Mouse (Mus musculus) mouse trophoblast stem cell (cell line): ENCODE measurements around the gene Tespa1.
"Not testable (repeated sequence)": the region's sequence is repeated elsewhere in the genome, so short reads cannot be mapped to it uniquely, and the experiment has no call there.

Experiments used
- in situ Hi-C, 2 experiments: fragments of 300-500 bp; cut with MseI, MboI; formaldehyde crosslinking; loops; 2 replicates in 1 of 2; 3 replicates in 1 of 2; pipeline ENCODE4 v1.15.1; 2025

Tespa1 gene

DNA sequence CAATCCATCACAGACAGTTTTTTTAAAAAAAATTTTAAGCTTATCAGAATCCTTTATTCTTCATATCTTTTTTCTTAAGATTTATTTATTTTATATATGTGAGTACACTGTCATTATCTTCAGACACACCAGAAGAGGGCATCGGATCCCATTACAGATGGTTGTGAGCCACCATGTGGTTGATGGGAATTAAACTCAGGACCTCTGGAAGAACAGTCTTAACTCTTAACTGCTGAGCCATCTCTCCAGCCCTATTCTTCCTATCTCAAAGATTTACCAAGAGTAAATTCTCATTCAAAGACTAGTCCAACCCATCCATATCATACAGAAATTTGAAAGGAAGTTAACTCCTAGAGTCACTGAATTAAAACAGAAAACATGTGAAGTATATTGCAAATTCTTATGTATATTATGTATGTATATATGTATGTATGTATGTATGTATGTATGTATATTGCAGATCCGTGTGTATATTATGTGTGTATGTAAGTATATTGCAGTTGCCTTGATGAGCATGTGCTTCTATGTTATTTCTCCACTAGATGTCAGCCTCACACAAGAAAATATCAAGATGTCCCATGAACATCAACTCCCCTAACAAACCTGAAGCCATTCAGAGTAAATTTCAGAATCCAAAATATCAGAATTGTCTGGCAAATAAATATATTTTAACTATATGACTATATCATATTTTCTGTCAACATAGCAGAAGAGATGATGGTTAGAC lies 40.9 kb downstream of the Tespa1 start:
- in situ Hi-C loops: no loop called here

DNA sequence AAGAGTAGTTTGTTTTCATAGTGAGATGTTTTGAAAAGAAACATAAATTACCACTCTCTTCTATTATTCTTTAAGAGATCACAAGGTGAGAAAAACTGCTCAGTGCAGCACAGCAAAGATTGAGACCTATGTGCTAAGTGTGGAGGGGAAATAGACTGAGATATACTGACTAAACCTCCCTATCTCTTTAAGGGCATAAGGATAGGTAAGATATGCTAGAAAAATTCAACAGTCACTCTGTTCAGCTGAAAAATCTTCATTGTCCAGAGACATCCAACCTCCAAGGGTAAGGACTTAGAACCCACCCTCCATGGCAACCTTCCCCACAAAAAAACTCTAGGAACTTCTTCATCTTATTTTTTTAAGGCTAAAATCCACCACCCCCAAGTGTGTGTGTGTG lies 42.1 kb downstream of the Tespa1 start:
- in situ Hi-C loops: no loop called here

DNA sequence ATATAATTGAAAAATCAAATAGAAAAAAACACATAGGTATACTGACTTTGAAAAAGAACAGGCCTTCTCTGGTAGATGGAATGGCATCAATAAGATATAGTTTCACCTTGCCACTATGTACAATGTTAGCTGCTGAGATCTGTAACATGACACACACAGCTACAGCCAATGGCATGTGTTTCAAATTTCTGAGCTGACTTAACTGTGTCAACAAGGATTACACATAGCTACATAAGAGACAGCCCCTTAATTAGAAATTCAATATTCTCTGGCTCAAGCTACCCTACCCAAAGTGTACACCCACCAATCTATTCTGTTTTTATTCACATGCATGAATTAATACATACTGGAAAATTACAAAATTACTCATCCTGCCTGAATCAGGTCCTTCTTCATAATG lies 45.7 kb downstream of the Tespa1 start:
- in situ Hi-C loops: no loop called here

DNA sequence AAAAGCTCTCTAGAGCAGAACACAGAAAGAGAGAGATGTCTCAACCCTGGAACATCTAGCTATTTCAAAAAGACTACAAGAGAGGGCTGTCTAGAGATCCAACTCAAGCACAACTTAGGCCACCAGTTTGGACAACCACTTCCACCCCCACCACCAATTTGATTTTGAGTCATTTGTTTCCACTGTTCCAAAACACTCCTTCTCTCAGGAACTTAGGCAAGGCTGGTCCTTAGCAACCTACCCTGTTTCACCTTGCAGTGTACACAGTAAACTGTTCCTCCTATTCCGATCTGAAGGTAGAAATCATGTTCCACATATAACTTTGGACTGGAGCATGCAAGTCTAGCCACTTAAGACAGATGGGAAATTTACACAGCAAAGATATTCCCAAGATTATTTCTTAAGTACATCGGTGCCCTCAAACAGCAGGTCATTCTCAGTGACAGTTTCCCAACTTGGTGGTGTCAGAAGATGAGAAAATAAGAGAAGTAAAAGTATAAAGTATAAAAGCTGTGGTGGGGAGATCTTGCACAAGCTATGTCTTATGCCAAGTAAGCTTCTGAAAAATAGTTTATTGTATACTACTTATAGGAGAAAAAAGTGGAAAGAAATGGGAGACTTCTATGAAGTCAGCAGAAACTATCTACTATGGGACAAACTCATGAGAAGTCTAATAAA lies 47.5 kb downstream of the Tespa1 start:
- in situ Hi-C loops: no loop called here

DNA sequence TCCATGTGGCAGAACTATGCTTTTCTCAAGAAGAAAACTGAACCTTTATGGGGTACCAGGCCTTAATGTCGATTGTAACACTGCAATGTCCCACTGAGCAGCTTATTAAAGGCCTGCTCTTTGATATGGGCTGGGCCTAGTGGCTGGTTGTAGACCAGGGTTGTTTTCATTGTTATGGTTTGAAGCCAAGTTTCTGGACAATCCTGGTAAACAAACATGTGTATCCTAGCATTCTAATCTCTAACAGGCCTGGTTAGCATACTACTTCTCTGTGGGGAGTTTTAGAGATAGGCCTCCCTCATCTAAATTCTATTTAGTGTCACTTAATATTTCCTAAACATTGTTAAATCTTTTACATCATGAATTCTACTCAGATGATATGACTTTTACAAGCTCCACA lies 49.0 kb downstream of the Tespa1 start:
- in situ Hi-C loops: no loop called here

DNA sequence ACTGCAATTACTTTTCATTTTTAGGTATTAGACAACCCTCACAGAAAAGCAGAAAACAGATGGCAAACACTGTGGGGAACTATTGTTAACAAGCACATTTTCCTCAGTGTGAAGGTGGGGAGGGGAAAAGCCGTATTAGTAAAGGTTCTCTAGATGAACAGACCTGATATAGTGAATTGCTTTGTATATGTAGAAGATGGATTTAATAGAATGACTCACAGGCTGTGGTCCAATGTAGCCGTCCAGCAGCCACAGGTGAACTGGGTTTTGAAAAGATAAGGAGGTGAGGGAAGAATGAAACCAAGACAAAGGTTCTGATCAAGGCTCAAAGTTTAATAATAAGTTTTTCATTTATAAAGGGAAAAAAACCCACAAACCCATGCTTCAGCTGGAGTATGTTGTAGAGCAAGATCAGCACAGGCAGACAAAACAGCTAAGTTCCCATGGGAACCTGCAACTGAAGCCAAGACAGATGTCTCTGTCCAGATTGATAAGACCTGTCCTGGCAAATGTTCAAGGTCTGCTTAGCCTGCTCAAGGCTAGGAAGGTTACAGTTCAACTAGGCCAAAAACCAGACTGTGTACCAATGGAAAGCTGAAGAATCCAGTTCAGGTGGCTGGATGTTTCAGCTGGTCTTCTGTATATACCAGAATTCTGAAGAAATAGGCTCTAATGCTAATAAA lies 50.0 kb downstream of the Tespa1 start:
- in situ Hi-C loops: no loop called here

DNA sequence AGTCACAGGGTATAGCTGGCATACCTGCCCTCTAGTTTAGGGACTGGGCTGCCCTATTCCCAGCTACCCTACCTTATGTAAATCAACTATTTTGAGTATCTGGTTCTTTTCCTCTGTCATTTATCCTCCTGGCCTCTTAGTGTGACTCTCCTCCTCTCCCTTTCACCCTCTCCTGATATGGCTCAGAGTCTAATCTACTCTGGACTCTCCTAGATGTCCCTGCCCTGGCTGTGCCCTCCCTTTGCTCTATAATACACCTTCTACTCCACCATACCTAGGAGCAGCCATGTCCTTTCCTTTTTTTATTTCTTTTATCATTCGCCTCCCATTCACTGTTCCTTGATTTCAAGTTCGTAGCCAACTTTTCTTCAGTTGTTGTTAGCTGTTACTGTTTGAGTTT lies 52.5 kb downstream of the Tespa1 start:
- in situ Hi-C loops: no loop called here

DNA sequence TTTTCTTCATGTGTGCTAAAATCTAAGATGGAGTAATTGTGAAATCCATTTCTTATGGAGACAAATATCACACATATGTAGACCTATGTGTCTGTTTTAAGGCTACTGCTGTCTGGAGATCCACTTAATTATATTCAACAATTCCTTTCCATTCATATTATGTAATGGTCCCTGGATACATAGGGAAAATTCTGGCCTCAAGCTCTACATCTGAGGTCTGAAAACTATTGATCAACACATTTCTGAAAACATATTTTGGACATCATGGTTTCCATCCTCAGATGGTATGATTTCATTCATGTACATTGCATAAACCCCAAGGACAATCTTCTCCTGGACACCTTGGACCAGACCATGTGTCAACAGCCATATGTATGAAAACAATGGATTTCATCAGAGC lies 71.6 kb downstream of the Tespa1 start, which contains the start of gene Vmn2r84:
Vmn2r84 (minus strand) TSS at position 101 of the 400 bp plus-strand sequence.
- in situ Hi-C loops: no loop called here

DNA sequence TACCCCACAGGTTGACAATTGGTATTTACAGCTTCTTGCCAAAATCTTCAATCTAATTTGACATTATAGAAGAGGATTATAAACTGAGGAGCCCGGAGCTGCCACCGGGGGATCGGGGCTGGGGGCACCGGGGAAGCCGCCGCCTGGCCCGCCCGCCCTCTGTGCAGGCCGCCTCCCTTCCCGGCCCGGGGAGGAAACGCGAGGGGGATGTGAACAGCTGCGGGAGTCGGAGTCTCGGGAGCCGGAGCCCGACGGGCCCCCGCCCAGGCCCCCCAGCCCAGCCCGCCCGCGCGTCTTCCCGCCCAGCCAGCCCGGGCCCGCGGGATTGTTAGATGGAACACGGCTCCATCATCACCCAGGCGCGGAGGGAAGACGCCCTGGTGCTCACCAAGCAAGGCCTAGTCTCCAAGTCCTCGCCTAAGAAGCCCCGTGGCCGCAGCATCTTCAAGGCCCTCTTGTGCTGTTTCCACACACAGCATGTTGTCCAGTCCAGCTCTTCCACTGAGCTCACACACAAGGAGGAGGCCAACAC lies 89.6 kb downstream of the Tespa1 start:
- in situ Hi-C loops: not testable (repeated sequence)
